Mouse (Mus musculus): ENCODE data around the gene 1700028P14Rik. TPM values are rescaled to one million over a fixed set of nuclear protein-coding genes. Genes with fewer than 3 reads are reported as not detected.

Gene 1700028P14Rik
- polyA plus RNA-seq, 1 experiment from 2014 or later: not detected

- no peak for TF ChIP-seq CTCF (IDR thresholded peaks at IDR 0.05; ENCODE audit: low read depth)
- no peak for TF ChIP-seq EP300 (IDR thresholded peaks at IDR 0.05; ENCODE audit: low read depth)
- H3K27me3 ChIP-seq (ENCODE audit: insufficient read depth, low read length): no peaks in the 10 kb centered on the region
- 78% methylated on average over 11 of the region's 11 CpGs for WGBS (ENCODE audit: insufficient replicate concordance)
These were observed 73.8 kb downstream of the 1700028P14Rik start for GRCm38 (mm10) chr19:23578606-23579355.

GRCm38 (mm10) chr19:23576685-23577084 is 75.9 kb downstream of the 1700028P14Rik start:
- DNase-seq: no peak

More at GRCm38 (mm10) chr19:23578606-23579355, 73.8 kb downstream of the 1700028P14Rik start:
- H3K27ac ChIP-seq (ENCODE audit: low read depth): no peak overlapping the region
- H3K9ac ChIP-seq (replicated peaks): no peak overlapping the region
- no peak overlapping the region for H3K4me2 ChIP-seq (ENCODE audit: low read depth, low read length)
- no peak overlapping the region for H3K4me3 ChIP-seq (ENCODE audit: low read depth, low read length)
- ATAC-seq: no peak
- DNase-seq: no peak
- no peaks in the 10 kb centered on the region for H3K9me3 ChIP-seq (ENCODE audit: low read length)
- H3K36me3 ChIP-seq (replicated peaks; ENCODE audit: insufficient read depth, low read length): no peaks in the 10 kb centered on the region
- no peaks in the 10 kb centered on the region for H3K4me1 ChIP-seq (ENCODE audit: insufficient read depth)

GRCm38 (mm10) chr19:23563693-23564092 is 88.9 kb downstream of the 1700028P14Rik start:
- H3K9ac ChIP-seq (replicated peaks): no peak overlapping the region
- H3K36me3 ChIP-seq (replicated peaks; ENCODE audit: insufficient read depth, low read length): no peaks in the 10 kb centered on the region
- no peaks in the 10 kb centered on the region for H3K9me3 ChIP-seq (ENCODE audit: low read length)
- H3K4me3 ChIP-seq (ENCODE audit: low read depth, low read length): no peak overlapping the region
- H3K27ac ChIP-seq (ENCODE audit: low read depth): no peak overlapping the region
- ATAC-seq: no peak
- no peaks in the 10 kb centered on the region for H3K4me1 ChIP-seq (ENCODE audit: insufficient read depth)
- no peak for DNase-seq
- no peaks in the 10 kb centered on the region for H3K27me3 ChIP-seq (ENCODE audit: insufficient read depth, low read length)
- 69% methylated on average over 5 of the region's 5 CpGs for WGBS (ENCODE audit: insufficient replicate concordance)
- H3K4me2 ChIP-seq (ENCODE audit: low read depth, low read length): no peak overlapping the region
- TF ChIP-seq CTCF (IDR thresholded peaks at IDR 0.05; ENCODE audit: low read depth) (no peak), EP300 (IDR thresholded peaks at IDR 0.05; ENCODE audit: low read depth) (no peak)

More at GRCm38 (mm10) chr19:23576685-23577084, 75.9 kb downstream of the 1700028P14Rik start:
- TF ChIP-seq CTCF (IDR thresholded peaks at IDR 0.05; ENCODE audit: low read depth) (no peak), EP300 (IDR thresholded peaks at IDR 0.05; ENCODE audit: low read depth) (no peak)
- Histone ChIP-seq H3K9me3 (ENCODE audit: low read length) (no peaks in the 10 kb centered on the region), H3K4me3 (ENCODE audit: low read depth, low read length) (no peak overlapping the region), H3K27me3 (ENCODE audit: insufficient read depth, low read length) (no peaks in the 10 kb centered on the region), H3K36me3 (replicated peaks; ENCODE audit: insufficient read depth, low read length) (no peaks in the 10 kb centered on the region), H3K27ac (ENCODE audit: low read depth) (no peak overlapping the region), H3K9ac (replicated peaks) (no peak overlapping the region), H3K4me1 (ENCODE audit: insufficient read depth) (no peaks in the 10 kb centered on the region), H3K4me2 (ENCODE audit: low read depth, low read length) (no peak overlapping the region)
- 45% methylated on average over 4 of the region's 4 CpGs for WGBS (ENCODE audit: insufficient replicate concordance)
- no peak for ATAC-seq

GRCm38 (mm10) chr19:23562588-23562987 is 90.0 kb downstream of the 1700028P14Rik start:
- no peak for DNase-seq
- no peak for ATAC-seq
- H3K9me3 ChIP-seq (ENCODE audit: low read length): no peaks in the 10 kb centered on the region
- H3K4me2 ChIP-seq (ENCODE audit: low read depth, low read length): no peak overlapping the region
- H3K9ac ChIP-seq (replicated peaks): no peak overlapping the region
- 92% methylated on average over 4 of the region's 4 CpGs for WGBS (ENCODE audit: insufficient replicate concordance)
- no peak for TF ChIP-seq CTCF (IDR thresholded peaks at IDR 0.05; ENCODE audit: low read depth)
- TF ChIP-seq EP300 (IDR thresholded peaks at IDR 0.05; ENCODE audit: low read depth): no peak
- H3K27ac ChIP-seq (ENCODE audit: low read depth): no peak overlapping the region
- no peaks in the 10 kb centered on the region for H3K4me1 ChIP-seq (ENCODE audit: insufficient read depth)
- no peaks in the 10 kb centered on the region for H3K27me3 ChIP-seq (ENCODE audit: insufficient read depth, low read length)
- no peak overlapping the region for H3K4me3 ChIP-seq (ENCODE audit: low read depth, low read length)
- H3K36me3 ChIP-seq (replicated peaks; ENCODE audit: insufficient read depth, low read length): no peaks in the 10 kb centered on the region

- no peak overlapping the region for H3K27ac ChIP-seq (ENCODE audit: low read depth)
- DNase-seq: no peak
- H3K4me1 ChIP-seq (ENCODE audit: insufficient read depth): no peaks in the 10 kb centered on the region
- WGBS (ENCODE audit: insufficient replicate concordance): 89% methylated on average over 6 of the region's 6 CpGs
- H3K4me3 ChIP-seq (ENCODE audit: low read depth, low read length): no peak overlapping the region
- H3K36me3 ChIP-seq (replicated peaks; ENCODE audit: insufficient read depth, low read length): no peaks in the 10 kb centered on the region
- H3K27me3 ChIP-seq (ENCODE audit: insufficient read depth, low read length): no peaks in the 10 kb centered on the region
- H3K9ac ChIP-seq (replicated peaks): no peak overlapping the region
- TF ChIP-seq EP300 (IDR thresholded peaks at IDR 0.05; ENCODE audit: low read depth) (no peak), CTCF (IDR thresholded peaks at IDR 0.05; ENCODE audit: low read depth) (no peak)
- no peak overlapping the region for H3K4me2 ChIP-seq (ENCODE audit: low read depth, low read length)
- no peak for ATAC-seq
- H3K9me3 ChIP-seq (ENCODE audit: low read length): no peaks in the 10 kb centered on the region
These were observed 90.6 kb downstream of the 1700028P14Rik start for GRCm38 (mm10) chr19:23562061-23562460.

DNA sequence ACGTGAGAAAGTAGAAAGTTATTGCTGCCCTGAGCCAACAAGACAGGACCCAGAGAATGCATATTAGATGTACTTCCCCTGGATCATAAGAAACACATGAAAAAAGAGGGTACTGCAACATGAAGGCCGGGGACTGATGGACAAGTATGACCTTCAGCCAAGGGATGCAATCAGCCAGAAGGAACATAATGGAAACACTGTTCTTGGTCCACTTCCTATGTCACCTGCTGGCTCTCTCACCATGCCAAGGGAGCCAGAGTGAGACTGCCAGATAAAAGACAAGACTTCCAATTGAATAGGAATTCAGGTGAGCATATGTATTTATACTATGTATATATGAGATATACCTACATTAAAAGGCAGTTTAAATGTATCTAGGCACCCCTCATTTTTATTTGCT is 99.2 kb downstream of the 1700028P14Rik start:
- no peak overlapping the region for H3K9ac ChIP-seq (replicated peaks)
- H3K27me3 ChIP-seq (ENCODE audit: insufficient read depth, low read length): no peaks in the 10 kb centered on the region
- no peak overlapping the region for H3K4me3 ChIP-seq (ENCODE audit: low read depth, low read length)
- no peaks in the 10 kb centered on the region for H3K9me3 ChIP-seq (ENCODE audit: low read length)
- DNase-seq (no peak), ATAC-seq (no peak)
- no peak overlapping the region for H3K4me2 ChIP-seq (ENCODE audit: low read depth, low read length)
- H3K27ac ChIP-seq (ENCODE audit: low read depth): no peak overlapping the region
- no peaks in the 10 kb centered on the region for H3K4me1 ChIP-seq (ENCODE audit: insufficient read depth)
- WGBS (ENCODE audit: insufficient replicate concordance): 57% methylated on average over 2 of the region's 2 CpGs
- TF ChIP-seq EP300 (IDR thresholded peaks at IDR 0.05; ENCODE audit: low read depth): no peak
- no peak for TF ChIP-seq CTCF (IDR thresholded peaks at IDR 0.05; ENCODE audit: low read depth)
- no peaks in the 10 kb centered on the region for H3K36me3 ChIP-seq (replicated peaks; ENCODE audit: insufficient read depth, low read length)
